Mouse (Mus musculus) urinary bladder, postnatal 14 days (tissue): ENCODE measurements around the gene Gcg.

Experiments used
- DNase-seq: peaks from one replicate; pipeline ENCODE4 v3.0.0; 2021; ENCODE audit warnings: low spot score

Gene Gcg

GRCm38 (mm10) chr2:62483550-62483949, at the start of gene Gcg:
Gene Gcg, minus strand, starts transcription at chr2:62483650.
- no peak for DNase-seq

GRCm38 (mm10) chr2:62531065-62531464, 47.6 kb upstream of the Gcg start:
- DNase-seq, result no peak

- no peak for DNase-seq
Observed at GRCm38 (mm10) chr2:62526399-62526798, 42.9 kb upstream of the Gcg start.

- no peak for DNase-seq
Observed at GRCm38 (mm10) chr2:62517790-62518189, 34.3 kb upstream of the Gcg start.

- DNase-seq, result no peak
Observed at GRCm38 (mm10) chr2:62514477-62514876, 31.0 kb upstream of the Gcg start.

GRCm38 (mm10) chr2:62513477-62513876, 30.0 kb upstream of the Gcg start:
- DNase-seq, result no peak

- no peak for DNase-seq
Observed at GRCm38 (mm10) chr2:62507130-62507529, 23.7 kb upstream of the Gcg start.

- DNase-seq, result no peak
Observed at GRCm38 (mm10) chr2:62506441-62506840, 23.0 kb upstream of the Gcg start.

- DNase-seq, result no peak
Observed at GRCm38 (mm10) chr2:62504269-62504796, 20.9 kb upstream of the Gcg start.

- no peak for DNase-seq
Observed at GRCm38 (mm10) chr2:62503326-62503725, 19.9 kb upstream of the Gcg start.

GRCm38 (mm10) chr2:62502516-62502915, 19.1 kb upstream of the Gcg start:
- DNase-seq, result no peak

- no peak for DNase-seq
Observed at GRCm38 (mm10) chr2:62498821-62499220, 15.4 kb upstream of the Gcg start.

GRCm38 (mm10) chr2:62498086-62498485, 14.6 kb upstream of the Gcg start:
- DNase-seq, result no peak

- DNase-seq, result no peak
Observed at GRCm38 (mm10) chr2:62497333-62498002, 14.0 kb upstream of the Gcg start.

- no peak for DNase-seq
Observed at GRCm38 (mm10) chr2:62495407-62495806, 12.0 kb upstream of the Gcg start.

GRCm38 (mm10) chr2:62489832-62490231, 6.4 kb upstream of the Gcg start:
- DNase-seq, result no peak

GRCm38 (mm10) chr2:62484906-62485305, 1.5 kb upstream of the Gcg start:
- no peak for DNase-seq

- no peak for DNase-seq
Observed at GRCm38 (mm10) chr2:62480285-62481198, 2.9 kb downstream of the Gcg start.

GRCm38 (mm10) chr2:62469551-62469950, 13.9 kb downstream of the Gcg start:
- no peak for DNase-seq

GRCm38 (mm10) chr2:62463287-62463686, 20.2 kb downstream of the Gcg start:
- no peak for DNase-seq

GRCm38 (mm10) chr2:62462174-62462573, 21.3 kb downstream of the Gcg start:
- DNase-seq, result no peak

GRCm38 (mm10) chr2:62460815-62461450, 22.5 kb downstream of the Gcg start:
- DNase-seq, result no peak
